Mouse (Mus musculus) neural tube, embryonic 15.5 days (tissue): ENCODE data around the gene H2afb1. TPM values are rescaled to one million over a fixed set of nuclear protein-coding genes. Genes with fewer than 3 reads are reported as not detected.
"Not testable (repeated sequence)": the region's sequence is repeated elsewhere in the genome, so short reads cannot be mapped to it uniquely, and the experiment has no call there.

ENCODE experiments used
- ATAC-seq: fragments of 200-750 bp; cut with Nextera tagmentation; 2 replicates; pipeline ENCODE4 v1.8.0; 2017; ENCODE audit warnings: mild to moderate bottlenecking, moderate TSS enrichment, moderate library complexity; ENCODE audit not compliant: low FRiP score
- H3K27ac ChIP-seq: fragments of 300-500 bp; sonication (generic); replicated peaks from 2 replicates; pipeline ENCODE4 v1.5.1; 2015; ENCODE audit warnings: mild to moderate bottlenecking, inconsistent platforms
- H3K27me3 ChIP-seq: fragments of 300-500 bp; sonication (generic); replicated peaks from 2 replicates; pipeline ENCODE4 v1.6.1; 2015; ENCODE audit warnings: inconsistent platforms
- H3K36me3 ChIP-seq: fragments of 300-500 bp; sonication (generic); 2 replicates; pipeline ENCODE4 v1.6.1; 2015; ENCODE audit warnings: inconsistent platforms
- H3K4me1 ChIP-seq: fragments of 300-500 bp; sonication (generic); 2 replicates; pipeline ENCODE4 v1.6.1; 2015; ENCODE audit warnings: inconsistent platforms
- H3K4me2 ChIP-seq: fragments of 300-500 bp; sonication (generic); 2 replicates; pipeline ENCODE4 v1.6.1; 2015; ENCODE audit warnings: inconsistent platforms, mild to moderate bottlenecking, moderate library complexity
- H3K4me3 ChIP-seq: fragments of 300-500 bp; sonication (generic); replicated peaks from 2 replicates; pipeline ENCODE4 v1.5.1; 2015; ENCODE audit warnings: mild to moderate bottlenecking, inconsistent platforms
- H3K9ac ChIP-seq: fragments of 300-500 bp; sonication (generic); replicated peaks from 2 replicates; pipeline ENCODE4 v1.6.1; 2015; ENCODE audit warnings: mild to moderate bottlenecking, inconsistent platforms
- H3K9me3 ChIP-seq: fragments of 300-500 bp; sonication (generic); replicated peaks from 2 replicates; pipeline ENCODE4 v1.6.1; 2016; ENCODE audit warnings: inconsistent platforms
- WGBS: fragments of 180-500 bp; shearing (Covaris S2); methylation state at CpG from one replicate; pipeline ENCODE4 v1.1.7; 2015; ENCODE audit warnings: mixed read lengths; 5-methylcytosine and 5-hydroxymethylcytosine counted together
- polyA plus RNA-seq: library from polyadenylated mRNA; unstranded; fragments of >200 nt; fragmentation: Nextera tagmentation; extraction: Ambion mirVana; gene quantifications from 2 replicates; pipeline ENCODE4 v1.2.1, GENCODE M21; 2015

H2afb1 gene
- polyA plus RNA-seq, result not detected in 2 replicates

GRCm38 (mm10) chrX:117014457-117014856, at the start of gene H2afb1:
Gene H2afb1 (plus strand): TSS chrX:117014757.
- H3K27ac ChIP-seq, H3K4me2 ChIP-seq, H3K9me3 ChIP-seq, H3K9ac ChIP-seq, H3K27me3 ChIP-seq, H3K4me3 ChIP-seq, H3K4me1 ChIP-seq, H3K36me3 ChIP-seq, ATAC-seq: not testable (repeated sequence)
- WGBS, result 89% methylated on average over 7 of the region's 8 CpGs

GRCm38 (mm10) chrX:117036085-117036484, 21.5 kb downstream of the H2afb1 start:
- H3K4me1 ChIP-seq, result no peaks in the 10 kb centered on the region
- no peak overlapping the region for H3K4me3 ChIP-seq
- H3K4me2 ChIP-seq, result no peak overlapping the region
- H3K9ac ChIP-seq, result no peak overlapping the region
- H3K27me3 ChIP-seq, result no peaks in the 10 kb centered on the region
- H3K27ac ChIP-seq, result no peak overlapping the region
- no peaks in the 10 kb centered on the region for H3K9me3 ChIP-seq
- 74% methylated on average over 2 of the region's 2 CpGs for WGBS
- no peak for ATAC-seq
- no peaks in the 10 kb centered on the region for H3K36me3 ChIP-seq
